Mouse (Mus musculus): ENCODE measurements at regions not wholly inside any gene's neighbourhood (a gene's known extent, or its start where the extent isn't known, plus 50 kb on each side); places are given as distances from the start of the nearest gene placed in this dataset.
A peak's percentile ranks its signal among the peaks of the same experiment; 100 is the strongest.

GRCm38 (mm10) chr13:110941587-110941986 lies 313.2 kb upstream of the Actbl2 start:
- intact Hi-C loops (cut with DNase I): no loop called here
- no peak for DNase-seq

DNA sequence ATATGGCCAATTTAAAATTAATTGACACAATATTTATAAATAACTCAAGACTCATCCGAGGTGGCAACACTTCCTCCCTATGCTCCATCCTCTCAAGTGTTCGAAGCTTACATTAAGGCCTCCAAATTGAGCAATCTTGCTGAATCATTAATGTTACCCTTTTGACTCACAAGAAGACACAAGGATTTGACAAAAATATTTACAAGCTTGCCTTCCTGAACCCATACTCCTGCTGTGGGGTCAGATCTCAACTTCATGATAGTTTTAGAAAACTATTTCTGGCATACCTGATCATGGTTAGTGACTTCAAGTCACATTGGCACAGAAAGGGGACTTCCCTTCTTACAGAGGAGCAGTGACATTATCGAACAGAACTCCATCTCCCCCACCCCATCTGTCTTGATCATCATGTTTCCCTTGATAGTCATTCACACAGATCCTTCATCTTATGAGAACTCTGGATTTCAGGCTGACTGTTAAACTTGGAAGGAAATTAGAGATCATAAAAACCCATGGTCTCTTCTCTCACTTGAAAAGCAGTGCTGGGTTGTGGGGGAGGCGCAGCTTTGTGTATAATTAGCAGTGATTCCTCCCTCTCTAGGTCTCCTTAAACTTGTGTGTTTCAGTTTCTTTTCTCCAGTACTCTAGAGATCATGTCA lies 311.7 kb upstream of the Actbl2 start:
- intact Hi-C loops (cut with DNase I): no loop called here
- DNase-seq: no peak

DNA sequence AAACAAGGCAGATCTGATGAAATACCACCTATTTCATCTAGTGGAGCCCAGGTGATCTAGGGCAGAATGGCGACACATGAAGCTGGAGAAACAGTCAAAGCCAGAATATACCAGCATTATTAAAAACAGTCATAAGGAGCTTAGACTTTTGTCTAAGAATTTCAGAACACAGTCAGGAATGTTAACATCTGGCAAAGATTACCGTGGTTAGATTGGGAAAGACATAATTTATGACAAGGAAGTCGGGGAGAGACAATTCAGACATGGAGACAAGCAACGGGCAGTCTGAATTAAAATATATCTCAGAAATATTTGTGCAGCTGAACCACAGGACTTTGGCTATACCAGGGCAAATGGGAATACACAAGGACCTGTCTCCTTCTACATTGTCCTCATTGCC lies 310.8 kb upstream of the Actbl2 start:
- intact Hi-C loops (cut with DNase I): no loop called here
- no peak for DNase-seq

DNA sequence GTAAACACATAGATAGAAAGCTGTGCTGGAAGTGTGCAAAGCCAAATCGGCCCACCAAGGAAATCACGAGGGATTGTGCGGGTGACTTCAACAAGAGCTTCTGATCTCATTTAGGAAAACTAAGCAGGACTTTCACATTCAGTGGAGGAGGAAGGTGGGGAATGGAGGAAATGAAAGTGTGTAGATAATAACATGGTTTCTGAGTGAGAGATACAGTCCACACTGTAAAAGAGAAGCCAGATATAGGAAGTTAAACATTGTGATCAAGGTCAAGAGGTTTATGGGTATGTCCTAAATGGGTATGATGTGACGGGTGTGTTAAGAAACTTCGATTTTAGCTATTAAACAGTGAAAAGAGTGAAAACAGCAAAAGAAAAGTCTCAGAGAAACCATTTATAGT lies 310.1 kb upstream of the Actbl2 start:
- intact Hi-C loops (cut with DNase I): no loop called here
- no peak for DNase-seq

- DNase-seq: no peak
- intact Hi-C loops (cut with DNase I): no loop called here
Measured at GRCm38 (mm10) chr13:110960212-110960611, 294.6 kb upstream of the Actbl2 start.

DNA sequence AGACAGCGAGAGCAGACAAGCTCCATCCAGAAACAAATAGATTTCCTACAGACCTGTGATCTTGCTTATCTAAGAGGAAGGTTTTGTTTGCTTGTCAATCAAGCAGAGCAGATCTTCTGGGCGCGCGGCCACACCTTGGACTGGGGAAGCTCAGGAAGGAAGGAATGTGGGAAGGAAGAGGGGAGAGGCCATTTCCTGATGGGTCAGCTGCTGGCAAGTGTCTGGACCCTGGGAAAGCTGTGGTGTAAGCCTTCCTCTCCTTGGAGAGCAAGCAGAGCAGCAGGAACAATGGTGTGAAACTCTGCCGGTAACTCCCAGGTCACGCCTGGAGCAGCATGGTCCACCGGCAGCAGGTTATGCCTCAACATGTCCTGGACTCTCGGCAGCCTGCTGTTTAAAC lies 287.7 kb upstream of the Actbl2 start:
- peak; percentile 25 to 26 for DNase-seq
- intact Hi-C loops (cut with DNase I): loop anchor here (2.0 to 5.0 kb wide), 7 partner anchors 64 to 445 kb away; no protein-coding TSS in a partner anchor

- intact Hi-C loops (cut with DNase I): loop anchor here (1.0 to 5.0 kb wide), 9 partner anchors 65 to 576 kb away; no protein-coding TSS in a partner anchor
- DNase-seq: peak; percentile 48 to 60
Measured at GRCm38 (mm10) chr13:110967626-110968506, 286.9 kb upstream of the Actbl2 start.

DNA sequence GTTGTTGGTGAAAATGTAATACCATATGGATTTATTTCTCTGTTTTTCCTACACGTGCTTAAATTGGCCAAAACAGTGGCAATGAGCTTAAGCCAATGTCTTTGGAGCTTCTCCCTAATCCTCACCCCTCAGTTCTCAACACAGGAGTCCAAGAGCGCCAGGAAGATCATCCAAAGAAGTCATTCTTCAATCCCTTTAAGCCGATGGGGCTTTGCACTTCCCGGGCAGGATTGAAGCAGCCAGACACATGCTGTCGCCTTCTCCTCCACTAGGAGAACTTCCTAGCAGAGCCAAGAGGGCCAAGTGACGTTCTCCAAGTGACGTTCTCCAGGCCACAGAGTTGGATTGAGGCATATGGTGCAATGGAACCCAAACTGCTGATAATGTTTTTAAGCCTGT lies 286.3 kb upstream of the Actbl2 start:
- peak; percentile 23 to 39 for DNase-seq
- intact Hi-C loops (cut with DNase I): loop anchor here (1.0 to 5.0 kb wide), 8 partner anchors 101 to 576 kb away; no protein-coding TSS in a partner anchor

DNA sequence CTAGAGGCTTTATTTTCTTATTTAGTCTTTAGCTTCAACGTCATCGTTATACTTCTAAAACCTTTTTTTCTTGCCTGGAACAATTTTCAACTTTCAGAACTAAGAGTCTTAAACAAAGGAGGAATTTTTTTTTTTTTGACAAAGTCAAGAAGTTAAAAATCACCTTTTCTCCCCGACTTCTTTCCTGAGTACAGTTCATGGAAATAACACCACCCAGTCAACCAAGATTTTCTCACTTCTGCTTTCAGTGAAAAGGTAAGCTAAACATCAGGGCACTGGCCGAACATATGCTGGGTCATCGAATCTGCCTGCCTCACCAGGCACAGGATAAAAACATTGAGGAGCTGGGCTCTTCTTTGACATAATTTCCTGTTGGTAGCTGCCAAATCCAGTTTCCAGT lies 277.4 kb upstream of the Actbl2 start:
- intact Hi-C loops (cut with DNase I): no loop called here
- no peak for DNase-seq

DNA sequence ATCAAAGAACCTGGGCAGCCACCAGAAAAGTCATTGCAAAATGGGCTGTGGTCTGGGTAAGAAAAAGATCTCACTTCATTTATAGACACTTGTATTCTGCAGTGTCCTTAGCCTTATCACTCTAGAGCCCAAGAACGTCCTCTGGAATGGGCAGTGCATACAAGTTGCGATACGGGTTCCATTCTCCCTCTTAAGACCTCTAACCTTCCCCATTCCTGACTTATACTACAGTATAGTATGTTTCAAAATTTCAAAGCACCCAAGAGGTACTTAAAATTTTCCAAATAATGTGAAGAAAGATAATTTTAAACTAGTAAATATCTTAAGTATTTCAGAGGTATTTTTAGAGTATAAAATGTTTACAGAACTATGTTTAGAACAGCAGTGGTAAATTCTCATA lies 276.8 kb upstream of the Actbl2 start:
- no peak for DNase-seq
- intact Hi-C loops (cut with DNase I): no loop called here

- intact Hi-C loops (cut with DNase I): no loop called here
- no peak for DNase-seq
Measured at GRCm38 (mm10) chr13:110990677-110991076, 264.1 kb upstream of the Actbl2 start.

GRCm38 (mm10) chr13:110991121-110991520 lies 263.7 kb upstream of the Actbl2 start:
- DNase-seq: no peak
- intact Hi-C loops (cut with DNase I): no loop called here

DNA sequence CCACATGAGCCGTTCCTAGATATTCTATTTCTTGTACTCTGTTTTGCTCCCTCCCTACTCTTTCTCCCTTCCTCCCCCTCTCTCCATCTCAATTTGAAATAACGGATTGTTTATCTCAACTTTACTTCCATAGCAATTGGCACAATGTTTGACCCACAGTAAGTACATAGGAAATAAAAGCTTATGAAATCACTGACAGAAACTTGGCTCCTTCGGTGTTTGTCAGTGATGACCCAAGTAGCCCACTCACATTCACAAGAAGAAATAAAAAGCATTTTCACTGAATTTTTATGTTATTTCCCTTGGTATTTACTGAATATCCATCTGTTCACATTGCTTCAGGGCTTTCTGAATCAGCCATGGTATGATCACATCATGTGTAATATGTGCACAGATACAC lies 260.2 kb upstream of the Actbl2 start:
- DNase-seq: no peak
- intact Hi-C loops (cut with DNase I): no loop called here

- DNase-seq: no peak
- intact Hi-C loops (cut with DNase I): no loop called here
Measured at GRCm38 (mm10) chr13:111002670-111003069, 252.1 kb upstream of the Actbl2 start.

GRCm38 (mm10) chr13:111014142-111014541 lies 240.7 kb upstream of the Actbl2 start:
- intact Hi-C loops (cut with DNase I): no loop called here
- DNase-seq: no peak

DNA sequence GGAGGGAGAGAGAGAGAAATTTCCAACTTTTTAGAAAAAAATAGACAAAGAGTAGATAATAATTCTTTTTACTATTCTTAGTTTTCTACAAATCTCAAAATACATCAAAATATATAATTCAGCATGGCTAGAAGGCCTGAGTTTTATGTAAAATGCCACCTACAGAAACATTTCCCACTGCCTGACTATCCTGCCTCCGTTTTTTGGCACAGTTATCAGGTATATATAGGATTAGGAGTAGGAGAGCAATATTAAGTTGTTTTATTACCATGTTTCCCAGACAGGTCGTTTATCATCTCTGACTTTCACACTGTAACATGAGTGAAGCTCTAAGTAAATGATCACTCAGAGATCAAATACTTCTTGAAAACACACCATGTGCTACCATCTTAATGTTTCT lies 224.7 kb upstream of the Actbl2 start:
- intact Hi-C loops (cut with DNase I): no loop called here
- no peak for DNase-seq

- DNase-seq: no peak
- intact Hi-C loops (cut with DNase I): no loop called here
Measured at GRCm38 (mm10) chr13:111031633-111032032, 223.2 kb upstream of the Actbl2 start.

GRCm38 (mm10) chr13:111043637-111044036 lies 211.2 kb upstream of the Actbl2 start:
- DNase-seq: no peak
- intact Hi-C loops (cut with DNase I): no loop called here

GRCm38 (mm10) chr13:111044328-111045002 lies 210.3 kb upstream of the Actbl2 start:
- DNase-seq: no peak
- intact Hi-C loops (cut with DNase I): no loop called here

DNA sequence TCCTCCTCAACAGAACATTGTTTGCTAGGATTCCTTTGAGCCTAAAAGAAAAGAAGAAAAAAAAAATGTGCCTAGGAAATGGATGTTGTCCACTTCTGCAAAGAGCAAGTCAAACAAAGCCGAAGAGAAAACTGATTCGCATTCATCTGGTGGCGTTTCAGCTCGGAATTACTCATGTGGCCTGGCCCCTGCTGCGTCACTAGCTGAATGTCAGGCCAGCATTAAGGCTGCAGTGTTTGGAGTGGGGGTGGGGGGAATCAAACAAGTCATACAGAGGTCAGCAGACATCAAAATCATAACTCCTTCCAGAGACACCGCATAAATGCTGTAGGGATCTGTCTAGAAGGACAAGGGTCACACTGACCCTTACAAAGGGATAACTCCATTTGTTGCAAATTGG lies 204.7 kb upstream of the Actbl2 start:
- intact Hi-C loops (cut with DNase I): no loop called here

GRCm38 (mm10) chr13:111055817-111056216 lies 199.0 kb upstream of the Actbl2 start:
- intact Hi-C loops (cut with DNase I): no loop called here
- no peak for DNase-seq

More for the DNA sequence above, 204.7 kb upstream of the Actbl2 start:
- DNase-seq: no peak
